Comparison of ENCODE assay signal across 15 mouse cellular contexts in genomic region chr5:101763571-101763970, GRCm38 (mm10). TPM values are rescaled to one million over a fixed set of nuclear protein-coding genes. Genes with fewer than 3 reads are reported as not detected.
"Had no signal": no experiment of that assay in that cellular context is flagged by ENCODE, and none has a peak within 500 bp of the region (broad histone marks: within the 10 kb centered on the region; RNA-seq: fewer than 3 reads in every experiment).

No protein-coding gene starts in this region.

- H3K9ac ChIP-seq: liver, embryonic 13.5 days; midbrain, embryonic 12.5 days had no signal

- H3K4me3 ChIP-seq: midbrain, embryonic 12.5 days; myocyte had no signal

- H3K4me2 ChIP-seq: liver, embryonic 13.5 days had no signal

- H3K36me3 ChIP-seq: liver, embryonic 13.5 days; midbrain, embryonic 12.5 days; neural tube, embryonic 13.5 days had no signal

- H3K27ac ChIP-seq: kidney, postnatal 0 days; liver, embryonic 13.5 days; midbrain, embryonic 12.5 days; neural tube, embryonic 13.5 days had no signal

- H3K9me3 ChIP-seq: liver, embryonic 13.5 days; midbrain, embryonic 12.5 days; neural tube, embryonic 13.5 days had no signal

- DNase-seq: kidney, adult 2 months; kidney, postnatal 4 days; left cerebral cortex, postnatal 4 days; liver, embryonic 13.5 days; lung, adult 2 months; lung, postnatal 14 days; lung, postnatal 4 days; right cerebral cortex, postnatal 4 days; thymus, adult 18-20 months; thymus, postnatal 14 days; thymus, postnatal 4 days had no signal

RNA-seq across cellular contexts. Expression of gene Cds1, which starts 1.4 kb away (rescaled TPM):
- polyA plus RNA-seq: myocyte had no signal
